Mouse (Mus musculus): ENCODE results near the gene Bcat2.
A peak's percentile ranks its signal among the peaks of the same experiment; 100 is the strongest.

Gene Bcat2

DNA sequence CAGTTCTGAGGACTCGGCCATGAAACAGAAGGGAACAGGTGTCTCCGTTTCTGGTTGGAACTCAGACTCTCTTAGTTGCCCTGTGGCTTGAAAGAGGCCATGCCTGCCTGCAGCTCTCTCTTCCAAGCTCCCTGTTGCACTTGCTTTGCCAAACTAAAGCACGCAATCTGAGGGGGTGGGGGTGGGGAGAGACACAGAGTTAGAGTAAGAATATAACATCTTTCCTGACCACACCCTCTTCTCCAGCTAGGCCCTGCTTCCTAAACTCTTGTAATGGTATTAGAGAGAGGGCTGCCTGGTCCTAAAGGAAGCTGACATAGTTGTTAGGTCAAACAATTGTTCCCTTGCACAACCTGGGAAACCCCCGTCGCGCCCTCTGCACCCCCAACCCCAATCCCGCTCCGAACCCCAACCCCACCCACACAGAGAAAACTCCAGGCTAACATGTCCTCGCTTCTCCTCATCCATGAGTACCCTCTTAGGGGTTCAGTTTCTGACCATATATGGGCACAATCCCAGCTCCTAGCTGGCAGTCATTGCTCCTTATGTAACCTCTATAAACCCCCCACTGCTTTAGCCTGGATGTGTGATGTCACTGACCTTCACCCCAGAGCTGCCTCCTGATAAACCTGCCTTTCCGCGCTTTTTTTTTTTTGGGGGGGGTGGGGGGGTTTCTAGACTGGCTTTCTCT lies 19.0 kb upstream of the Bcat2 start:
- no peak for DNase-seq

DNA sequence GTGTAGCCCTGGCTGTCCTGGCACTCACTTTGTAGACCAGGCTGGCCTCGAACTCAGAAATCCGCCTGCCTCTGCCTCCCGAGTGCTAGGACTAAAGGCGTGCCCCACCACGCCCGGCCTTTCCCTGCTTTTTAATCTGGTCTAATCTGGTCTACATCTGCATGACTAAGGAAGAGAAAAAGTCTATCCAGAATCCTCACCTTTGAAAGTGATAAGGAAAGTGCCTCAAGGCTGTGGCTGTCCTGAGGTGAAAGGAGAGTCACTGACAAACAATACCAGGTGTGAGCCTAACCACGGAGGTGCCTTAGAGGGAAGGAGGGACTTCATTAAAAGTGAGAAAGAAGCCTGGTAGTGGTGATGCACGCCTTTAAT lies 18.5 kb upstream of the Bcat2 start:
- no peak for DNase-seq

DNA sequence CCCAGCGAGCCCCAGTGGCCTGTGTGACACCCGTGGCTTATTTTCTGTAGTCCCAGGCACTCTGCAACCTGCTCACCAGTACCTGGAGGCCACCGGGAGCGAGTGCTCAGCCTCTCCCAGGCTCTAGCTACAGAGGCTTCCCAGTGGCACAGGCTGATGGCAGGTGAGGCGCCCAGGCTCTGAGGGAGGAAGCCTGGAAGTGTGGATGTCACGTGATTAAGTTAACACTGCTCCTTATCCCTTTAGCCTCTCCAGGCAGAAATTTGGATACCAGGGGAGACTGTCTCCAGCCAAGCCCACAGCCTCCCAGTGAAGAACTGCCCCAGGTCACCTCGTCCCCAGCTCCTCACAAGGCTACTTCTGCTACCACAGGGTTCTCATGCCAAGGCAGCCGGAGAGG lies 16.4 kb upstream of the Bcat2 start:
- DNase-seq, result no peak

DNA sequence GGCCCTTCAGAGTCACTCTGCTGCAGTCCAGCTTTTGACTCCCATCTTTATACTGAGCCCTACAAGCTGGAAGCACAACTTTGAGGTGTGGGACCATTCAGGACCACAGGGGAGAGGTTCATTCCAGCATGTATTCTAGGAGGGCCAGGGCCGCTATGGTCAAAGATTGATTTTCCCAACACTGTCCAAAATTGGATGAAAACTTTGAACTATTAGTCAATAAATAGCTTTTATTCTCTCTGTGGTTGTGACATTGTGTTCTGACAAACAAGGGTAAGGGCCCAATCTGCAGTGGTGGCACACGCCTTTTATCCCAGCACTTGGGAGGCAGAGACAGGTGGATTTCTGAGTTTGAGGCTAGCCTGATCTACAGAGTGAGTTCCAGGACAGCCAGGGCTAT lies 16.0 kb upstream of the Bcat2 start:
- DNase-seq, result no peak

DNA sequence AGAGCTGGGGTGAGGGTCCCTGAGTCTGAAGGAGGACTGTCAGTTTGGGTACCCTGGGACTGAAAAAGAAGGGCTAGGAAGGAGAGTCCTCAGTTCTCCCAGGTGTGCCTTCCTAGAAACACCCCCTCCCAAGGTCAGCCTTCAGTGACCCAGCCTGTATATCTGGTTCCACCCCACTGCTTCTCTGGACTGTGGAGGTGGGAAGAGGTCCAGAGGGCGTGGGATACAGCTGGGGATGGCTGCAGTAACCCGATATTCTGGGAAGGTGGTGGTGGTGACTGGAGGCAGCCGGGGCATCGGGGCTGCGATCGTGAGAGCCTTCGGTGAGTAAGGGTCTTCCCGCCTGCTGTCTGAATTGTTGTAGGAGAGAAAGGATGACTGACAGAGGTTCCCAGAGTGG lies 15.2 kb upstream of the Bcat2 start, which contains the start of gene Hsd17b14:
Gene Hsd17b14 (plus strand): TSS at position 150 of the 400 bp plus-strand sequence.
- no peak for DNase-seq

DNA sequence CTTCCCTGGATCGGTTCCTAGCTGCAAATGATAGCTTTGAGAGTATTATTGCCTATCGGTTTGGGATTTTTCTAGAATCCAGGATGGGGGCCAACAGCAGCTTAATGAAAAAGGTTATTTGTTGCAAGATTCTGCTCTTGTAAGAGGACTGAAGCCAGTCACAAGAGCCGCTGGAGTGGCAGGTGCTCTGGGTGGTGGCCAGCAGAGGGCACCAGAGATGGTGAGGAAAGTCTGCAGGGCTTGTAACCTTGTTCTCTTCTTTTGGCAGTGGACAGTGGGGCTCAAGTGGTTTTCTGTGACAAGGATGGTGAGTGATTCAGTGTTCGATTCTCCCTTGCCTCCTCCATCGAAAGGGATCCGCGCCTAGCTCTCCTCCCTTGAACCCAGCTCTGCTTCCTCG lies 14.2 kb upstream of the Bcat2 start:
- DNase-seq, result peak; percentile 64 to 83

DNA sequence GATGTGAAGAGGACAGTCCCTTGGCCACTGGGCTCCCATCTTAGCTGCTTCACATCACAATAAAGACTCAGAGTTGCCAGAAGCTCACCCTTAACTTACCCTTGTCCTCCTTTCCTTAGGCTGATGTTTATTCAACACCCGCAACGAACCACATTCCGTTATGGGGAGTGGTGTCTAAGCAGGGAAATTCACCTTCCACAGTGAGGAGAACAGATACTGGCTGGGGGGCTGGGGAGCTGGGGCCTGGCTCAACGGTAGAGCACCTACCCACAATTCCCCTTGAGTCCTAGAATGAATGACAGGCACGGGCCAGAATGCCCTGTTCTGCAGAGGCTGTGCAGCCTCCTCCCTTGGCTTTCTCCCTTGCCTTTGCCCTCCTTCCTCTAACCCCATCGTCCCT lies 11.0 kb upstream of the Bcat2 start:
- DNase-seq, result no peak

DNA sequence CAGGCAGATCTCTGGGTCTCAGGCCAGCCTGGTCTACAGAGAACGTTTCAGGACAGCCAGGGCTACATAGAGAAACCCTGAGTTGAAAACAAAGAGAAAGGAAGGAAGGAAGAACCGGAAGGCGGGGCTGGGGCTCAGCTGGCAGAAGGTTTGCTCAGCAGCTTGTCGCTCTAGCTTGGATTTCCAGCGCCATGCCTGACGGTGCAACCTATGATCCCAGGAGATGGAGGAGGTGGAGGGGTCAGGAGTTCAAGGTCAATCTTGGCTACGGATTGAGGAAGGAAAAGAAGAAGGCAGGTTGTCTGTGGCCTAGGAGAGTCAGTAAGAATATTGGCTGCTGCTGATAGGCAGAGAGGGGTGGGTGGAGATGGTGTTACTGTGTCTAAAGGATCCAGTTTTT lies 9.7 kb upstream of the Bcat2 start:
- no peak for DNase-seq

DNA sequence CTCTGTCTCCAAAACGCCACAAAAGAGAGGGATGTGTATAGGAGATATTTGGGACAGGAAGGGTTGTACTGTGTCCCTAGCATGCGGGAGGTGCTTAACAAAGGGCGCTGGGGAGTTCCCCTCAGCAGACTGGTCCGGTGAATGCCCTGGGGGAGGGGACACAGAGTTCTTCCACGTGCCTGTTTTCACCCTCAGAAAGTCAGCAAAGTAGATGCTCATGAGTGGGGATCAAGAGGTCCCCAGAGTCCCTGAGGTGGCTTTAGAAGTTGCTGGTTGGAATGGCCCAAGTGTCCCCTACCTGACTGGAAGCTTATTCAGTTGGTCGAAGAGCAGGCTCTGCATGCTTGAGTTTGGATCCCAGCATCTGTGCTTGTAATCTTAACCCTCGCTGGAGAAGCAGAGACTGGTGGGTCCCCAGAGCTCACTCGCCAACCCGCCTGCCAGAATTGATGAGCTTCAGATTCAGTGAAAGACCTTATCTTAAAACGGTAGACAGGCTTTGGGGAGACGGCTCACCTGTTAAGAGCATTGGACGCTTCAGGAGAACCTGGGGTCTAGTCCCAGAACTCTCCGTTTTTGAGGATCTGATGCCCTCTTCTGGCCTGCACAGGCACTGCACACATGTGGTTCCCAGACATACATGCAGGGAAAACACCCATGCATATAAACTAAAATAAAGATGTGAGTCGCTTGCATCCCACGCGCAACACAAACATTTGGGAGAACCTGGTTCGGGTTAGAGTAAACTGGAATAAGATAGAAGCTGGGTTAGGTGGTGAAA lies 8.9 kb upstream of the Bcat2 start:
- DNase-seq, result peak; percentile 56 to 79

DNA sequence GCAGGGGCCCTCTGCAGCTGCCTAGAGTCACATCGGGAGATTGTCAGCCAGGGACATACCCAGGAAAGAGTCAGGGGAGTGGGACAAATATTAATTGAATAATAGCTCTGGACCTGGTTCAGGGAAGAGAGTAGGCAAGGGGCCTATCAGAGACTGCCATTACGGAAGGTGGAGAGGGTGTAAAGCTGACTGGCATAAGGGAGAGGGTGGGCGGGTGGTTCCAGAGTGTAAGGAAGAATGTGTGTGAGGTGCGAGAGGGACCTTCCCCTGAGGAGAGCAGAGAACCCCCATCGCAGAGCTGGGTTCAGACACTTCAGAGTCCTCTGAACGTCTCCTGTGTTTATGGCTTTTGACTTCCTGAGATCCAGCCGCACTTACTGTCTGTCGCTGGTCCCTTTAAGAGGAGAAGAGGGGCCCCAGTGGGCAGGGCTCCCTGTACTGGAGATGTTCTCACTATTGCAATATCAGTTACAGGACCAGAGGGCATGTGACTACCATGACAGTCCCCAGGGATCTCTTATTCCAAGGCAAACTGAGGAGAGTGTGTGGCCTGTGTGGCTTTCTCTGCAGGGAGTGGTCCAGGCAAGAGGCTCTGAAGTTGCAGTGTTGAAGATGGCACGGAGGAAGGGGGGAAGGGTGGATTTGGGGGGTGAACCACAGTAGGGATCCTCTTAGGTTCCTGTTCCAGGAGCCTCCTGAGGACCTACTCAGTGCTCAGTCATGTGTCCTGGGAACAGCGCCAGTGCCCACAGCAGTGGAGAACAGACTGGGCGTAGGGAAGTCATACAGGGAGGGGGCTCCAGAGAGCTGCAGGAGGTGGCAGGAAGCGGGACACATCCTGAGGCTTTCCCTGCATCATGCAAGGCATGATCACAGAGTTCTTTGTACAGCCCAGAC lies 8.1 kb upstream of the Bcat2 start:
- no peak for DNase-seq

DNA sequence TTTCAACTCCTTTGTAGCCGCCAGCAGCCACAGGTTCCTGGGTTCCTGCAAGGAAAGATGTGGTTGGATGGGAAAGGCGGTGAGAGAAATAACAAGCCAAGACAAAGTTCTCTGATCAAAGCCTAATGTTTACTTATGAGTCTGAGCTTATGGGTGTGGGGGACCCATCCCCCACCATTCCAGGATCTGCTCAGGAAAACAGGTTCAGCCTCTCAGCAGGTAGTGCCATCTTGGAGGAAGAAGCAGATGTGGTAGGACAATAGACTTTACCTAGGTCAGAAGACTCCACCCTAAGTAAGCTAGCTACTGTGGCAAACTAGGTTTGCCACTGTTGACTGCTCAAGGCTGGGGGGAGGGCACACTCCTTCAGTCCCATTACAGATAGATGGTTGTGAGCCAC lies 5.1 kb upstream of the Bcat2 start:
- no peak for DNase-seq

DNA sequence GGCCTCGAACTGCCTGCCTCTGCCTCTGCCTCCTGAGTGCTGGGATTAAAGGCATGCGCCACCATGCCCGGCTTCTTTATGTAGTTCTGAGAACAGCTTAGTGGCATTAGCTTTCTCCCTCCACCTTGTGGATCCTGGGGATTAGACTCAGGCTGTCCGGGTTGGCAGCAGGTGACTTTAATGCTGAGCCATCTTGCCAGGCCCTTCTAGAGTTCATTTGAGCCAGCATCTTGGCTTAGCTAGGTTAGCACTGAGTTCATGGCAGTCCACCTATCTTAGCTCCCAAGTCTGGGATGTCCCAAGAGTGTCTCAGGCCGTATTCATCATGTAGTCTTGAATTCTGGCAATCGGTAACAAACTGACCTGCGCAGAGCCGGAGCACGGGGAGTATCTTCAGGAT lies 4.5 kb upstream of the Bcat2 start:
- DNase-seq, result no peak

DNA sequence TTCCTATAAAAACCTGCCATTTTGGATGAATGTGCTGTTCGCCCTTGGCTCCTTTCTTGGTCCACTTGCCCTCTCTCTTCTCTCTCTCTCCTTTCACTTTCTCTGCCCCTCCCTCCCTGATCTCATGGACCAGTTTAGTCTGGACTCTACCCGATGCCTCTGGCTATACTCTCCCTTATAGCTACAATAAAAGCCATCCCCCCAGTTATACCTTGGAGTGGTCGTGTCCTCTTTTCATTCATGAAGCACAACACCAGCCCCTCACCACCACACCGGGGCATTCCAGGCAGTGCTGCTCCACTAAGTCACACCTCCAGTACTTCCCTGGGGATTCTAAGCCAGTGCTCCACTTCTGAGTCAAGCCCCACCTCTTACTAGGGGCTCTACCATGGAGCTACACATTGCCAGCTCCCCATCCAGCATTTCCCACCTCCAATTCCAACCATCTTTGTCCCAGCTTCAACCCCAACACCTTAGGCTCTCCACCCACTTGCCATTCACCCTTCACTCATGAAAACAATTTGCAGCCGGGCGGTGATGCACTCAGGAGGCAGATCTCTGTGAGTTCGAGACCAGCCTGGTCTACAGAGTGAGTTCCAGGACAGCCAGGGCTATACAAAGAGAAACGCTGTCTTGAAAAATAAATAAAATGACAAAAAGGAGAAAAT lies 2.7 kb upstream of the Bcat2 start:
- DNase-seq, result no peak

DNA sequence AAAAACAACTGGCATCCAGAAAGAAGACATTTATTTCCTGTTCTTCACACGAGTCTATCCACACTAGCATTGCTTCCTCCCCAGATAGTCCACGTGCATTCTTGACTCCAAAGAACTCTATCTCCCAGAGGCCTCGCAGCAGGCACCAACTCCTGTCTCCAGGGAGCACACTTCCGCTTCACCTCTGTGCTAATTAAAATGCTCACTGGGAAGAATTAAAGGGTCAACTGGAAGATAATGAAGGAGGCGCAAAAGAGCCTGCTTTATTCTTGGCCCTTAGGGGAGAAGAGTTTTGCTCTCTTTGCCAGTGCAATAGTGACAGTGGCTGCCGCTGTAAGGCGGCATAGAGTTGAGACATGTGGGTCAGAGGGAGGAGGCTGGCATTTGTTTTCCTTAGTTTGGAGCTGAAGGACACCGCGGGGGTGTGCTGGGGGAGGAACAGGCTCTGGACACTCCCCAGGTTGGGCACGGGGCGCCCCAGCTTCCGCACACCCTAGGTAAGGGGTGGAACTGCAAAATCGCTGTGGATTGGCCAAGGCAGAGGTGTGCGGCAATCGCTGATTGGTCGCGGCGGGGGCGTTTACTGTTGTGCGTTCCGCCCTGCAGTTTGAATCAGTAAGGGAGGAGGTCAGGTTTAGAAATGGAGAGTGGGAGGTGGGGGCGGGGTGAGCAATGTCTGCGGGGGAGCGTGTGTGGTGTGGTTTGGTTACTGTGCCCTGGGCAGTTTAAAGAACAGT lies 2.0 kb upstream of the Bcat2 start:
- DNase-seq, result peak; percentile 77 to 81

DNA sequence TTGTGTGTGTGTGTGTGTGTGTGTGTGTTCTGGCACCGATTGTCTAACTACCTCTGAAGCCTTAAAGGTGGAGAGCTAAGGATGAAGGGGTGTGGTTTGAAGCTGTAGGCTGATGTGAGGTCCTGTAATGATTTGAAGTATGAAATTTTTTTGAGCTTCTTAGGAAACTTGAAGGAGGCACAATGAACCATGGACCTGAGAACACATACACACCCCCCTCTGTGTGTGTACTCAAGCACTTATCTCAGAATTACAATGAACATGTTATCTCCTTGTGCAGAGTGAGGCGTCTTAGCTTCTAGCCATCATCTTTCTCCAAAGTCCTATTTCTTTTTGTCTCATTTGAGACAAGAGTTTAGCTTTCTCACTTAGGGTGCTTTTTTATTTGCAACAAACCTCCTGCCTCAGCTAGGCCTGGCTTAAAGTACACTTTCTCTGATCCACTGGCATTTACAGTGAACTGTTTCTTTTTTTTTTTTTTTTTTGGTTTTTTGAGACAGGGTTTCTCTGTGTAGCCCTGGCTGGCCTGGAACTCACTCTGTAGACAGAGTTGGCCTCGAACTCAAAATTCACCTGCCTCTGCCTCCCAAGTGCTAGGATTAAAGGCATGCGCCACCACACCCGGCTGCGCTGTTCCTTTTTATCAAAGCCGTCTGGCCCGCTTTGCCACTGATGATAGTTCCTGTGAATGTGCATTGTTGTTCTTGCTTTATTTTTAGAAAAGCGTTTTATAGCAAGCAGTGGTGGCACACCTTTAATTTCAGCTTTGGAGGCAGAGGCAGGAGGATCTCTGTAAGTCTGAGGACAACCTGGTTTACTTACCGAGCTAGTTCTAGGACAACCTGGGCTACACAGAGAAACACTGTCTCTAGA lies 1.1 kb upstream of the Bcat2 start:
- DNase-seq, result no peak

DNA sequence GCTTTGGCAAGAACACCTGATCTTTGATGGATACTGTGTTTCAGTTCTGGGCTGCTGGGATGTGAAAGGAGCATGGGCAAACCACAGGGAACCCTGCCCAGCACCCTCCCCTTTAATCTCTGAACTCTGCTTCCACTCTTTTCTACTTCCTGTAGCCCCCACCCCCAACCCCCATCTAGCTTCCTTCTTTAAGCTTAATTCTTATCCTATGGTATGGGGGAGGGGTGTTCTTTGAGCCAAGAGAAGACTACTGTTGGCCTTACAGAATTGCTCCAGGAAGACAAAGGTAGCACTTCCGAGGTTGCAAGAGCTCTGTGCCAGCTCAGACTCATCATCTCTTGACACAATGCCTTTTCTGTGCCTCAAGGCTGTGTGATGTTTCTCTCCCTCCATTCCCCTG lies 2.0 kb downstream of the Bcat2 start:
- DNase-seq, result no peak

DNA sequence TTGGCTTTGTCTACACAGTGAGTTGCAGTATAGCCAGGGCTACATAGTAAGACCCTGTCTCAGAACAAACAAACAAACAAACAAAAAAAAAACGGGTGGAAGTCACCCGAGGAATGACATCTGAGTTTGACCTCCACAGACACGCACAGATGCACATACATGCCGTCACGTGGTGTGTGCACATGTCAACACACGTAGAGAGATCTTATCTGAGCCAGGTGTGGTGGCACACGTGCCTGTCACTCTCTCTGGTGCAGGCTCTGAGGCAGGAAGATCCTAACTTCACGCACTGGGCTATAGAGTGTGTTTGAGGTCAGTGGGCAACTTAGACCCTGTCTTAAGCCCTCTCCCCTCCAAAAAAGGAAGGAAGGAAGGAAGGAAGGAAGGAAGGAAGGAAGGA lies 4.0 kb downstream of the Bcat2 start:
- DNase-seq, result no peak

DNA sequence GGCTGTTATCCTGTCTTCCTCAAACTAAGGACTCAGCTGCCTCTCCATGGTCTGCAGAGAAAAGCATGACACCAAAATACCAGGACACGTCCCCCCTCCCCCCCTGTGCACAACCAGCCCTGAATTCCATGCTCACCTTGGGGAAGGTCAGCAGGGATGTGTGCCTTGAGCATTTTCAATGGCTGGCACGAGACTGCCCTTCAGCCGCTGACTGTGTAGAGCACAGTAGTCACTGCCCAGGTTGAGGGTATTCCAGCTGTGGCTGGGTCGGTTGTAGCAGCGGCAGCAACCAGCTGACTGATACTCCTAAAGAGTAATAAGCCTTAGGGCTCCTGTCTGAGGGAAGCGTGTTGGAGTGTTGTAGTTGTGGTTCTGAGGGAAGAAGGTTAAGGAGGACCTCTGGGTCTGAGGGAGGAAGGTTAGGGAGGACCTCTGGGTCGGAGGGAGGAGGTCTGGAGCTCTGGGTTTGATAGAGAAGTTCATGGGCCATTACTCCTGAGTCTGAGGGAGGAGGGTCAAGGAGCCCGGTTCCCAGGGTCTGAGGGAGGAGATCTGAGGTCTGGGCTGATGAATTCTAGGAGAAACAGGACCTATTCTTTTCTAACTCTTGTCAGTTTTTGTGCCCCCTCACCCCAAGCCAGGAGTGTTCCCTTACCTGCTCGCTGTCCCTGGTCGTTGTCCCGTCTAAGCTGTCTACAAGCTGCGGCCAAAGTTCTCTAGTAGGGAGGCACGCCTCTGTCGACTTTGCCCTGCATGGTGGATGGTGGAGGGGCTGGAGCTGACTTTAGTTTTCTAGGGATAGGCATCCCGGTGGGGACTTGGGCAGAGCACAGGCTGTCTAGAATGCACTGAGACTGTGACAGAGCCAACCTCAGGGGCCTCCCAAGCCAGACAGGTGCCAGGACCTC lies 4.8 kb downstream of the Bcat2 start:
- no peak for DNase-seq

DNA sequence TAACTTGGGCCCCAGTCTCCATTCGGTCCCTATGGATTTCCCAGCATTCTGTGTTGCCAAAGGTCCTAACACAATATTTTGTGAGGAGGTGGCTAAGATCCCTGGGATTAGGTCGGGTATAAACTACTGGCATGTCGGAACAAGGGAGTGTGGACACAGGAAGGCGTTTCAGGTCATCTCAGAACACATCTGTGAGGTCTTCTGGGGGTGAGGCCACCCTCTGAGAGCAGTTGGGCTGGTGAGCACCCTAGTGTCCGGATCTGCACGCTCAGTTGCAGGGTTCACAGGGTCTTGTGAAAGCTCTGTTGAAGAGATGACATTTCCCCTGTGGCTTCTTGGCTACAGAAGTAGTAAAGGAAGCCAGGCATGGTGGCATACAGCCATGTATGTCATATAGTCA lies 16.0 kb downstream of the Bcat2 start:
- DNase-seq, result no peak
